Mouse (Mus musculus) G1E-ER4 (cell line): Measurements from ENCODE around the gene Atrnl1. TPM values are rescaled to one million over a fixed set of nuclear protein-coding genes. Genes with fewer than 3 reads are reported as not detected.

Experiments
- GATA1 ChIP-seq: IDR thresholded peaks from one replicate; pipeline ENCODE4 v1.8.0; 2012; ENCODE audit warnings: low read length, inconsistent platforms
- polyA plus RNA-seq: library from polyadenylated mRNA; stranded (reverse); fragments of >175 nt; gene quantifications from 2 replicates; pipeline ENCODE4 v1.2.3, GENCODE M21; 2012

Atrnl1 gene
- 0.62 and 0.65 TPM in 2 replicates for polyA plus RNA-seq

DNA sequence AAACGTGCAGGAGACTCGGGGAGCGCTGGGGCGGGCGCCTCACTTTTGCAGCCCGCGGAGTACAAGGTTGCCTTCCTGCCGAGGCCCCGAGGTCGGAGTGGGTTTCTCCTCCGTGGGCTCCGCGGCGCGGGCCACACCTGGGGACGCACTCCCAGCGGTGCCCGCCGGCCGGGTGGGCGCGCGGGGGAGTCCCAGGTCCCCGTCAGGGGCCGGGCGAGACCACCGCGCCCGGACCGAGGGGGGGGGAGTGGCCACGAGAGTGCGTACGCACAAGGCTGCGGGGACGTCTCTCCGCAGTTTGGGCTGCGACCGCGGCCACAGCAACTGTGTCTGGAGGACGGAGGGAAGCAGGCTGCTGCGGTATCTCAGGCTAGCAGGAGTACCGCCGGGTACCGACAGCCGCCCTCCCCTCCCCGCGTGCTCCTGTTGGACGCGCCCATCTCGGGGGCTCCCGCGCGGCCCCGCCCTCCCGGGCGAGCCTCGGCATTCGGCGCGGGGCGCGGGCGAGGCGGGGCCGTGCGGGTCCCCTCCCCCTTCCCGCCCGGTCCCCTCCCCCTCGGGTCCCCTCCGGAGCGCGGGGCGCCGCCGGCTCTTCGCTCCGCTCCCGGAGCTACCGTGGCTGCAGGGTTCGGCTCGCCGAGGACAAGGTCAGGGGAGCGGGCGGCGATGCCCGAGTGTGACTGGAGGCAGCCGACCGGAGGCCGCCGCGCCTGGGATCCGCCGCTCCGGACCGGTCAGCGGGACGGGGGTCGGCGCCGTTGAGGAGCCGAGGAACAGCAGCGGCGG, at the start of gene Atrnl1:
Gene Atrnl1, plus strand, starts transcription at position 559 of the 786 bp plus-strand sequence.
- no peak for TF ChIP-seq GATA1

DNA sequence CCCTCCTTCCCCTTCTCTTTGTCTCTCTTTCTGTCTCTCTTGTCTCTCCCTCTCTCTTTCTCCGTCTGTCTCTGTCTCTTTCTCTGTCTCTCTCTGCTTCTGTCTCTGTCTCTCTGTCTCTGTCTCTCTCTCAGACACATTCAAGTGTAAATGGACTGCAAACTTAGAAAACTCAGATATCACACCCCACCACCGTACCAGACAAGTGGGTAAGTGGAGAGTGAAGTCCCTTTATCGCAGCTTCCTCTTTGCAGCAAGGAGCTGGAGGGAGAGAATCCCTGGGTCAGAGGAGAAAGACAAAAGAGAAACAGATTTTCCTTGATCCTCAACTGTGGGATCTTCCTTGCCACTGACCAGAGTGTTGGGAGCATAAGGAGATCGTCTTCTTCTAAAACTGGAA, 49.3 kb upstream of the Atrnl1 start:
- no peak for TF ChIP-seq GATA1

GRCm38 (mm10) chr19:57569040-57569439, 41.8 kb upstream of the Atrnl1 start:
- TF ChIP-seq GATA1, result no peak

DNA sequence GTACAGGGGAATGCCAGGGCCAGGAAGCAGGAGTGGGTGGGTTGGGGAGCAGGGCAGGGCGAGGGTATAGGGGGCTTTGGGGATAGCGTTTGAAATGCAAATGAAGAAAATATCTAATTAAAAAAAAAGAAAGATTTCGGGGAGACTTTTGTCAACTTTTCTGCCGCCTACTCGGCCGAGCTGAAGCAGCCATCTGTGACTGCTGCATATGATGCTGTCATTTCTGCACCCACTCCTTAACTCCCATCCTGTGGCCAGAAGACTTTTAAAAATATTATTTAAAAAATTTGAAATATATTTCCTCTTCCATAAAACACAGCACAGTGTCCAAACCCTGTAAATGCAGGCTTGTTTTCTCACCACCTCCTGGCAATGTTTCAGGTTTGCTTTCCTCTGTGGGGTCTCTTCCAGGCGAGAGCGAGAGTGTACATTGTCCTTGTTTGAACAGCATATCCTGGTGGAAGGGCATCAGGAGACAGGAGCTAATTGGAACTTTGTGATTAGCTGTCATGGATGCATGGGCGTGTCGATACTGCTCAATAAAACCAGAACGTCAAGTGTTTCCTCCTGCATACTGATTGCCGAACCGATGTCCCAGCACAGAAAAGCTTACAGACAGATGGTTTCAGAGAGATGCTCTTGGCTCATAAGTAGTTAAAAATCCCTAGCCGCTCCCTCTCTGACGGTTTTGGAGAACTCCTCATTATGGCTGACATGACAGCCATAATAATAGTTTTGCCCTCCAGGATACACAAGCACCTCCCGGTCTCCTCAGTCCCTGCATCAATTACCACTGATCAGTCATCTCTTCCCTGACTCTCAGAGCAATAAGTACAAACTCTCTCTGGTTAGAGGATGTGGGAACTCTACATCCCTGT, 38.2 kb upstream of the Atrnl1 start:
- no peak for TF ChIP-seq GATA1

GRCm38 (mm10) chr19:57573470-57573869, 37.4 kb upstream of the Atrnl1 start:
- TF ChIP-seq GATA1, result no peak

DNA sequence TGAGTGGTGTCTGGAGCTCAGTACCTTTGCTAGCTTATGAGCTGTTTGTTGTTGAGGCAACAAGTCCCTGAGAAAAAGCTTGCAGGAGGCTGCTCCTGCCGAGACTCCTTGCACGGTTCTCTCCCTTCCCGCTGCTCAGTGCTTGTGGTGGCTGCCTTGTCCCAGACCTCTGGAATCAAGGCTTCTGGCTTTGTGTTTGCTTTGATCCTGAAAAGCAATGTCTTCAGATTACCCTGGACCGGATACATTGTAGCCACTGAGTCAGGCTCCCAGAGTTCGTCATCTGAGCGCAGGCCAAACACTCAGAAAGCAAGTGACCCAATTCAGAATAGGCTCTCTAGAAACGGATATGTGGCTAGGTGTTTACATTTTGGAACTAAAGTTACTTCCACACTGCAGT, 35.8 kb upstream of the Atrnl1 start:
- no peak for TF ChIP-seq GATA1

- no peak for TF ChIP-seq GATA1
Observed at GRCm38 (mm10) chr19:57576836-57577235, 34.0 kb upstream of the Atrnl1 start.

- no peak for TF ChIP-seq GATA1
Observed at GRCm38 (mm10) chr19:57577256-57577655, 33.6 kb upstream of the Atrnl1 start.

DNA sequence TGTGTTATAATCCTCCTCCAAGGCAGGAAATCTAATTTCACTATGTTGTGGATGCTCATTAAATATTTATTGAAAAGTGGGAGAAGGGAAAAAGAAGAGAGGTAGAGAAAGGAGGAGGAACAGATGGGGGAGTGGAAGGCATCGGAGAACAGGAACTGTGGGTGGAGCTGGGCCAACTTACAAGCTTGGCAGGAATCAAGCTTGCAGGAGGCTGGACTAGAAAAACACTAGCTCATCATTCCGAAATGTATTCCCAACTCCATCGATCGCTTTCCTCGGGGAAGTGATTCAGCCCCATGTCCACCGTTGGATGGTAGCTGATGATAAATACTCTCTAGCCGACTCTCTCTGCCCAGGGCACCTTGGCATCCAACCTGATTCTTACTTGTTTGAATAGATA, 29.9 kb upstream of the Atrnl1 start:
- no peak for TF ChIP-seq GATA1

DNA sequence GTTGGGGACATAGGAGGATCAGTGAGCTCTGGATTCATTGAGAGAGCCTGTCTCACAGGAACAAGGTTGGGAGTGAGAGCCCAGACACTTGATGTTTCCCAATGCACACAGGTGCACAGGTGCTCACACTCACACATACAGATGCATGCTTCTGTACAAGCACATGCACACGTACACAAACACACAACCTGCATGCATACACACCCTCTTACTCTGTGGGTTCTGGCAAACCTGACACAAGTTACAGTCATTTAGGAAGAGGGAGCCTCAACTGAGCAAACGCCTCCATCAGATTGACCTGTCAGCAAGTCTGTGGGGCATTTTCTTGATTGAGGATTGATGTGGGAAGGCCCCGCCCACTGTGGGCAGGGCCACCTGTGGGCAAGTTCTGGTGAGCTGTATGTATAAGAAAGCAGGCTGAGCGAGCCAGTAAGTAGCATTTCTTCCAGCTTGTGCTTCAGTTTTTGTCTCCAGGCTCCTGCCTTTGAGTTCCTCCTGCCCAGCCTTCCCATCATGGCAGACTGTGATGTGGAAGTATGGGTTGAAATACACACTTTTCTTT, 25.5 kb upstream of the Atrnl1 start:
- TF ChIP-seq GATA1, result no peak

- TF ChIP-seq GATA1, result no peak
Observed at GRCm38 (mm10) chr19:57586172-57586571, 24.7 kb upstream of the Atrnl1 start.

- no peak for TF ChIP-seq GATA1
Observed at GRCm38 (mm10) chr19:57589516-57589915, 21.3 kb upstream of the Atrnl1 start.

GRCm38 (mm10) chr19:57590895-57591294, 19.9 kb upstream of the Atrnl1 start:
- TF ChIP-seq GATA1, result no peak

- TF ChIP-seq GATA1, result no peak
Observed at GRCm38 (mm10) chr19:57591631-57592030, 19.2 kb upstream of the Atrnl1 start.

- TF ChIP-seq GATA1, result no peak
Observed at GRCm38 (mm10) chr19:57592355-57592754, 18.5 kb upstream of the Atrnl1 start.

- TF ChIP-seq GATA1, result no peak
Observed at GRCm38 (mm10) chr19:57599126-57599525, 11.7 kb upstream of the Atrnl1 start.

GRCm38 (mm10) chr19:57600233-57600929, 10.5 kb upstream of the Atrnl1 start:
- TF ChIP-seq GATA1, result no peak
